Mouse (Mus musculus): ENCODE data around the gene Rtn4r. TPM values are rescaled to one million over a fixed set of nuclear protein-coding genes. Genes with fewer than 3 reads are reported as not detected.

The Rtn4r gene
- total RNA-seq (2021) = 1 to 10 TPM; 6.0 to 7.8 TPM

DNA sequence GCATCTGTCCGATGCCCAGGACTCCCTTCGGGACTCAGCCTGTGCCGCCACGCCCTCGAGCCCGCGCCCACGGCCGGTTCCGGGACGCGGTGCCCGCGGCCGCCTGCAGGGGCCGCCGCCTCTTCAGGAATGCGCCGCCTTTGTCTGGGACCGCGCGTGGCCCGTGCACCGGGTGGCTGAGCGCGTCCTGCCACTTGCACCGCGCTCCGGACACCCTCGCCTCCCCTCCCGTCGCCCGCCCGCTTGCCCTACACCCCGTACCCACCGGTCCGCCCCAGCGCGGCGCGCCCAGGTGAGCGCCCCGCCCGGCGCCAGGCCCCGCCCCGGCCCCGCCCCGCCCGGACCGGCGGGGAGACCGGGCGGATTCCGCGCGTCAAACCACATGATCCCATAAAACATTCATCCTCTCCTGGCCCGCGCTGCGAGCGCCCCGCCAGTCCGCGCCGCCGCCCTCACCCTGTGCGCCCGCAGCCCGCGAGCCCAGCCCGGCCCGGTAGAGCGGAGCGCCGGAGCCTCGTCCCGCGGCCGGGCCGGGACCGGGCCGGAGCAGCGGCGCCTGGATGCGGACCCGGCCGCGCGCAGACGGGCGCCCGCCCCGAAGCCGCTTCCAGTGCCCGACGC, at the start of gene Rtn4r:
Gene Rtn4r, plus strand, starts transcription at position 402 of the 621 bp plus-strand sequence.
- peak; percentile 72 for DNase-seq

GRCm38 (mm10) chr16:18078314-18079015, 49.0 kb upstream of the Rtn4r start:
- DNase-seq = no peak

DNA sequence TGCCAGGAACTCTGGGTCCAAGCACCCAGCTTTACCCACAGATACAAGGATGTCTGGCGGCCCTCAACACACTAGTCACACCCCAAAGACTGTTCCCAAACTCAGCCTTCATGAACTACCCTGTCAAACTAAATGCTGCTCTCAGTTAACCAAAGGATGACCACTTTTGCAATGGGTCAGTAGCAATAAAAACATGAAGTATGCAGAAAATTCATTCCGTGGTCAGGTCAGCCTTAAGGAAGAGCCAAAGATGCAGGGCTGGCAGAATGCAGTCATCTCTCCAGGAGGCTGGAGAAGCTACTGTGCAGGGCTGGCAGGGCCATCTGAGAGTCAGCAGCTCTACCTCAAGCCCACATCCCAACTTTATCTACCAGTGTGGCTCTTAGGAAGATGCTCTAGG, 48.1 kb upstream of the Rtn4r start:
- DNase-seq = no peak

GRCm38 (mm10) chr16:18080171-18080570, 47.3 kb upstream of the Rtn4r start:
- DNase-seq = no peak

DNA sequence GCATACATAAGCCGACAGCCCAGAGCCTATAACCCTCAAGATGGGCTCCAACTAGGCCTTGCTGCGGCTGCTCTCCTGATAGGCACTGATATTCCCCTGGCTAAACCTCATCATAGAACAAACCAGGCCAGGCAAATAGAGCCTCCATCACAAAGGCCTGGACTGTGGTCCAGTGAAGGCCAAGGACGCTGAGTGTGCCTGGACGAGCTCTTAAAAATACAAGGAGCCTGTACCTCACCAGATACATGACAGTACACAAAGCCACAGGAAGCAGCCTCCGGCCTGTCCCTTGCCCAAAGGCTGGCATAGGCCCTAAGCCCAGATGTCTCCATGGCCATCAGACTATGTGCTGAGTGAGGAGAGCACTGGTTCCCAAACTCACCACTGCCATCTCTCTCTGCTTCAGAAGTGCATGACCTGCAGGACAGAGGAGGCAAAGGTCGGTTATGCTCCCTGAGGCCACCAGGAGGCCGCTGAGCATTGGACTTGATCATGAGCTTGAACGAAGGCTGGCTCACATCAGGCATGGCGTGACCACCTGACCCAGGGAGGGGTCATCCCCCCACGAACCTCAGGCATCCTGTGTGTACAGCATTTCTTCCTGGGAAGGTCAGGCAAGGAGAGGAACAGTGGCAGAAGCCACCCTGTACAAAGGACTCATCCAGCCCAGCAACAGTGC, 46.2 kb upstream of the Rtn4r start:
- no peak for DNase-seq

DNA sequence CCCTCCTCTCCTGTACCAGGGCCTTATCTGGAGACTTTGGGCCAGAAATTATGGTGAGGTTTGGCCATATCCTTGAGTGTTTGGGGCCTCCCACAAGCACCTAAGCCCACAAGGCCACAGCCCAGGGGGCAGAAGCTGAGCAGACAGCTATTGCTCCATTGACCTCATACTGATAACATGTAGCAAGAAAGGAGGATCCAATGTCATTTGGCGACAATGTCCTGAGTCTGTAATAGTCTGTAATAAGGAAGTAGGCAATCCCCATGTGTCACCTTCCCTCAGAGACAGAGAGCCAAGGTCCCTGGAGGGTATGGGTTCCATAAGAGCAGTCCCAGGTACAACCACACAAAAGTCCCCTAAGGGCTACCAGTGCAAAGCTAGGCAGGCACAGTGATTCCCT, 45.2 kb upstream of the Rtn4r start:
- no peak for DNase-seq

- DNase-seq = peak; percentile 70
Observed at GRCm38 (mm10) chr16:18083231-18083951, 44.1 kb upstream of the Rtn4r start.

- no peak for DNase-seq
Observed at GRCm38 (mm10) chr16:18084262-18084661, 43.2 kb upstream of the Rtn4r start.

- no peak for DNase-seq
Observed at GRCm38 (mm10) chr16:18087101-18087500, 40.3 kb upstream of the Rtn4r start.

GRCm38 (mm10) chr16:18096348-18096747, 31.1 kb upstream of the Rtn4r start:
- DNase-seq = peak; percentile 59

GRCm38 (mm10) chr16:18102816-18103215, 24.6 kb upstream of the Rtn4r start:
- DNase-seq = no peak

- DNase-seq = no peak
Observed at GRCm38 (mm10) chr16:18103366-18103765, 24.1 kb upstream of the Rtn4r start.

DNA sequence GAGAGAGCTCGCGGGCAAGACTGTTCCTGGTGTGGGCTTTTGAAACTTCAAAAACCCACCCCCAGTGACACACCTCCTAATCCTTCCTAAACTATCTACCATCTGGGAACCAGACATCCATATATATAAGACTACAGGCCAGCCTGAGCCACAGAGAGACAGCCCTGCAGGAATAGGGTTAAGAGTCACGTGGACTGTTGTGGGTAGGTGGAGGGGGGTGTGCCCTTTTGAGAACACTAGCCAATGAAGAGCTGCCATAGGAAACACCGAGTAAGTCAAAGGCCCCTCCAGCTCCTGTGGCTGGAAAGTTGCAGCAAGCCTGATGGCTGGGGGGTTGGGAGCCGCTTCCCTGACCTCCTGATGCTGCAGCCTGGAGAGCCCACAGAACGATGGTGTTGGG, 23.6 kb upstream of the Rtn4r start:
- DNase-seq = no peak

GRCm38 (mm10) chr16:18108221-18108966, 19.0 kb upstream of the Rtn4r start:
- peak; percentile 72 for DNase-seq

GRCm38 (mm10) chr16:18111042-18111441, 16.4 kb upstream of the Rtn4r start:
- no peak for DNase-seq

- DNase-seq = no peak
Observed at GRCm38 (mm10) chr16:18116467-18116866, 11.0 kb upstream of the Rtn4r start.

GRCm38 (mm10) chr16:18118285-18118684, 9.2 kb upstream of the Rtn4r start:
- no peak for DNase-seq

GRCm38 (mm10) chr16:18119031-18119730, 8.3 kb upstream of the Rtn4r start:
- peak; percentile 70 for DNase-seq

DNA sequence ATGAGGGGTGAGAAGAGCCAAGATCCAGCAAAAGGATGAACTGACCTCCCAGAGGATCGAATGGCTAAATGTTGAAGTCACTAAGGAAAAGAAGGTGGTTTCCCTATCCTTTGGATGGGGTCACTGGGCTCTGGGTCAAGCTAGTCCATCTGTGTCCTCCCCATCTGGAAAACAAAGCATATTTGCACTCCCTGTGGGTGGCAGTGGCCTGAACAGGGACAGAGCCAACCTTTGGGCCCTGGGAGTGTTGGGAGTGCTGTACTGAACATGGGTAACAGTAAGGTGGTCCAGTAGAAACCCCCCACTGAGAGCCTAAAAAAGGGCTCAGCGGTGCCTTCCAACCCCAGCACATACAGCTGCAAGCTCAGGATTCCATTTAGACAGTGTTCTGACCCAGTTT, 4.7 kb upstream of the Rtn4r start:
- DNase-seq = no peak

DNA sequence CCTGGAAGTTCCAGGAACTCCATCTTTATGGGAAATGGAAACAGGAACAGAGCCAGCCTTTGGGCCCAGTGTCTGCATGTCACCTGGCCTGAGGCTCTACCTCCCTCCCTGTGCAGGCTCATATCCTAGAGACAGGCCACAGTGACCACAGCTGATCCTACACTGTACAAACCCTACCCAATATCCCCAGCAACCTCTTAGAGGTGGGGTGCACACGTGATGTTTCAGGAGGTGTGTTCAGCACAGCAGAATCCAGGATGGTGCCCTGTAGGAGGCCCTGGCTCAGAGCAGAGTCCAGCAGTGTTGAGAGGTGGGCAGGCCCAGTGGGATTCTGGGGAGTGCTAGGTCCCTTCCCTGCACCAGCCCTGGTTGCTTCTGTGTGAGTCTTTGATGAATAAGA, 4.0 kb upstream of the Rtn4r start:
- no peak for DNase-seq

- no peak for DNase-seq
Observed at GRCm38 (mm10) chr16:18124040-18124439, 3.4 kb upstream of the Rtn4r start.

DNA sequence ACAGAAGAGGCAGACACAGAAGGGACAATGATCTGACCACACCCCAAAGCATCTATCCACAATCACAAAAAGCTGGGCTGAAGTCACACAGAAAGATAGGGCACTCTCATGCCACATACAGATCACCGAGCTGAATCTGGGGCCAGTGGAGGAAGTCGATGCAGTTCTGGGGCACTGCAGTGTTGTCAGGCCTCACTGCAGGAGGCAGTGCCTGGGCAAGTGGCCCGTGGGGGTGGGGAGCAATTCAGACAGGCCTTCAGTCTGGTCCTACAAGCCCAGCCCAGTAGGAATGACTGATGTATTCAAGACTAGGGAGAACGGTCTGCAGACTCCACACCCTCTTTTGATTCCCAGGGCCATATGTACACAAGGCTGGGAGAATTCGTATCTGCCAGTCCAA, 2.8 kb upstream of the Rtn4r start:
- no peak for DNase-seq
